Mouse (Mus musculus): ENCODE results near the gene Clic5.

- TF ChIP-seq CTCF (IDR thresholded peaks at IDR 0.05; ENCODE audit: control insufficient read depth, insufficient read depth, insufficient replicate concordance, low read depth, low read length) = no peak
- no peak for TF ChIP-seq POLR2A (IDR thresholded peaks at IDR 0.05; ENCODE audit: control insufficient read depth, low read depth, low read length)
These were observed 373 bp downstream of the Clic5 start for GRCm38 (mm10) chr17:44188769-44189145.

Data from testis, adult 2 months (tissue).